Mouse (Mus musculus): ENCODE results near the gene Tmem132a.

The Tmem132a gene

DNA sequence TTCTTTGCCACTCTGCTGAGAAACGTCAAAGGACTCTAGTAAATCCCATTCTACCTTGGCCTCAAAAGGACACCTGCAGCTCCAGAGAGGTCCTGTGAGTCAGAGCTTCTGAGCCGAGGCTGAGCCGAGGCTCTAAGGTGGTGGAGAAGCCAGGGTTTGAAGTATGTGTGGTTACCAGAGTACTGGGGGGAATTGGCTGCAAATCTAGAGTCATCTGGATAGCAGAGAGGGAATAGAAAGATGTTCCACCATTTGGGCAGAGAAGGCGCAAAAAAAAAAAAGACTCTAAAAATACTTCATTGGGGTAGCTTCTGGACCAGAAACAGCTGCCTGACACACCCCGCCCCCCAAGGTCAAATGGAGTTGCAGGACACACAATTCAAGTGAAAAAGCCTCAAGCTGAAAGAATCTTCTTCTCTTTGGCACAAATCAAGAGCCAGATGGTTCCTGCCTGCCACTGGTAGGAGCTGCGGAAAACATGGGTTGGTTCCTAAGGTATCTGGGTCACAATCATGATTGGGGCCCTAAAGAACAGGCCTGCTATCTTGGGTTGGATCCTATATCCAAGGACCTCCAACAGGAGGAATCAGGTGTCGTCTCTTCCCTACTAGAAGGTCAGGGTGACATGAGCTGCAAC, 8.6 kb upstream of the Tmem132a start:
- peak; percentile 56 for DNase-seq (ENCODE audit: low read depth, low spot score)

GRCm38 (mm10) chr19:10871328-10871961, 1.7 kb upstream of the Tmem132a start:
- no peak for DNase-seq (ENCODE audit: low read depth, low spot score)

DNA sequence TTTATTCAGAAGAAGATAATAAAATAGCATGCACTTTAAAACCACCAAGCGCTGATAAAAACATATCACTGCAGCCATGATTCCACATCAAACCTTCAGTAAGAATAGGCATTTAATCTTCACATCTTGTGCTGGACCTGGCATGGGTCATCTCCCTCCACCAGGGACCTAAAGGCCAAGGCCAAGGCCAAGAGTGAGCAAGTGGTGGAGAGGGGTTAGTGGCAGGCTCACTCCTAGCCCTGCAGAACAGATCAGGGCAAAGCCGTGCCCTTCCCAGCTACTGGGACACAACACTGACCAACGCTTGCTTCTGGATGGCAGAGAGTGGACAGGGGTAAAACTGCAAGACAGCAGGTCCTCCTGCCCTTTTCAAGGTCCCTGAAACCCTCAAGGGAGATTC, 936 bp upstream of the Tmem132a start:
- no peak for DNase-seq (ENCODE audit: low read depth, low spot score)

GRCm38 (mm10) chr19:10869241-10869885, 377 bp downstream of the Tmem132a start:
- DNase-seq (ENCODE audit: low read depth, low spot score) = peak; percentile 38

- no peak for DNase-seq (ENCODE audit: low read depth, low spot score)
Observed at GRCm38 (mm10) chr19:10868623-10869141, 1.1 kb downstream of the Tmem132a start.

- DNase-seq (ENCODE audit: low read depth, low spot score) = no peak
Observed at GRCm38 (mm10) chr19:10867946-10868622, 1.7 kb downstream of the Tmem132a start.

DNA sequence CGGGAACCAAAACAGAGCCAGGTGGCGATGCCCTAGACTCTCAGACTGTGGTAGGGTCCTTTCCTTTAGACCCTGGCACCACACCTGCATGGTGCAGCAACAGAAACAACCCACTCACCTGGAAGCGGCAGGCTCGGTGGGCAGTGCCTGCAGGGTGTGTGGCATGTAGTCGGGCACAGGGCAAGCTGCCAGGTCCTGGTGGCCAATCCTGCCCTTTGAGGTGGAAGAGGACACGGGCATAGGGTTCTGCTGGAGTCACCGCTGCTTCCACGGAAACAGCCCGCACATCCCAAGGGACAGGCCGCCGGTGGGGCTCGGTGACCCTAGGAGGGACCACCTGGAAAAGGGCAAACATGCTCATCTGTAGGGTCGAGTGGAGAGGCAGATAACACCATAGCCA, 3.4 kb downstream of the Tmem132a start:
- no peak for DNase-seq (ENCODE audit: low read depth, low spot score)

DNA sequence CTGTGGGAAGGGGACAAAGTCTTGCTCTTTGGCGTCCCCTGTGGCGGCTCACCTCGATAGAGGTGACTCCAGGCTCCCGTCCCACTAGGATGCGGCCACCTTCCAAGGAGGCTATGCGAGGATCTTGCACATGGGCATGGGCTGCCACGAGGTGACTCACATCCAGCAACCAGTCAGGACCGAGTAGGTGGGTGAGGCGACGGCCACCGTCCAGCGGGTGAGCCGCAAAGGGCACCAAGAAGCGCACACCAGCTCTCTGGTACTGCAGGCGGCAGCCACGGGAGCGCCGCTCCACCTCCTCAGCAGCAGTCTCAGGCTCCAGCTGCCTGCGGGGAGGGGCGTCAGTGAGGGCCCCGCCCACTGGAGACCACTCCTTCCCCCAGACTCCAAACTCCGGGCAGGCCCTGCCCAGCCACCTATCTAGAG, 9.7 kb downstream of the Tmem132a start:
- DNase-seq (ENCODE audit: low read depth, low spot score) = no peak

- no peak for DNase-seq (ENCODE audit: low read depth, low spot score)
Observed at GRCm38 (mm10) chr19:10856520-10856919, 13.2 kb downstream of the Tmem132a start.

- no peak for DNase-seq (ENCODE audit: low read depth, low spot score)
Observed at GRCm38 (mm10) chr19:10855422-10855821, 14.3 kb downstream of the Tmem132a start.

- DNase-seq (ENCODE audit: low read depth, low spot score) = no peak
Observed at GRCm38 (mm10) chr19:10847311-10848087, 22.2 kb downstream of the Tmem132a start.

- no peak for DNase-seq (ENCODE audit: low read depth, low spot score)
Observed at GRCm38 (mm10) chr19:10846150-10846549, 23.6 kb downstream of the Tmem132a start.

DNA sequence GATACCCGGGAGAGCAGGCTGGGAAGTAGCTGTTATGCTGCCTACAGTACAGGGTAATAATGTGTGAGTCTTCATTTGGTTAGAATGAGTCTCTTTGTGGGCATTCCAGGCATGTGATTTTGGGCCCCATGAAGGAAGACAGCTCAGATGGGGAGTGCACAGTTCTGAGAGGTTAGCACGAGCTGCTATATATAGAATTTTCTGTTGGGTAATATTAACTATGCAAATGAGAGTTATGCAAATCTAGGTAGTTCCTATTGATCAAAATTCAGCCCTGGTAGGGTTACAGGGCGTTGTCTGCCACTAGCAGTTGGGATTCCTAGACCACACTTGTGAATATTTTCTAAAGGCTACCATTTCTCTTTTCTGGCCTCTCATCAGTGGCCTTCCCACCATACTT, 24.3 kb downstream of the Tmem132a start:
- DNase-seq (ENCODE audit: low read depth, low spot score) = no peak

- no peak for DNase-seq (ENCODE audit: low read depth, low spot score)
Observed at GRCm38 (mm10) chr19:10844206-10844605, 25.5 kb downstream of the Tmem132a start.

DNA sequence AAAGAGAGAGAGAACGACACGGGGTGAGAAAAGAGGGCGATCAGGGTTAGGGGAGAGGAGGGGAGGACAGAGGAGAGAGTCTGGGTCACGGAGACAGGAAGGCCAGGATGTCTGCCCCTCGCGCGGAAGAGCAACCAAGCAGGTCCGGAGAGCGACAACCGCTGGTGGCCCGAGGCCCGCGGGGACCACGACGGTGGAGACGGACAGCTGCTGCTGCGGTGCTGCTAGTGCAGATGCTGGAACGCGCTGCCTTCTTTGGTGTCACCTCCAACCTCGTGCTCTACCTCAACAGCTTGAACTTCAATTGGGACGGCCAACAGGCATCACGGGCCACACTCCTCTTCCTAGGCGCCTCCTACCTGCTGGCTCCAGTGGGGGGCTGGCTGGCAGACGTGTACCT, 26.8 kb downstream of the Tmem132a start:
- no peak for DNase-seq (ENCODE audit: low read depth, low spot score)

- DNase-seq (ENCODE audit: low read depth, low spot score) = peak; percentile 54
Observed at GRCm38 (mm10) chr19:10841721-10842626, 27.8 kb downstream of the Tmem132a start.

DNA sequence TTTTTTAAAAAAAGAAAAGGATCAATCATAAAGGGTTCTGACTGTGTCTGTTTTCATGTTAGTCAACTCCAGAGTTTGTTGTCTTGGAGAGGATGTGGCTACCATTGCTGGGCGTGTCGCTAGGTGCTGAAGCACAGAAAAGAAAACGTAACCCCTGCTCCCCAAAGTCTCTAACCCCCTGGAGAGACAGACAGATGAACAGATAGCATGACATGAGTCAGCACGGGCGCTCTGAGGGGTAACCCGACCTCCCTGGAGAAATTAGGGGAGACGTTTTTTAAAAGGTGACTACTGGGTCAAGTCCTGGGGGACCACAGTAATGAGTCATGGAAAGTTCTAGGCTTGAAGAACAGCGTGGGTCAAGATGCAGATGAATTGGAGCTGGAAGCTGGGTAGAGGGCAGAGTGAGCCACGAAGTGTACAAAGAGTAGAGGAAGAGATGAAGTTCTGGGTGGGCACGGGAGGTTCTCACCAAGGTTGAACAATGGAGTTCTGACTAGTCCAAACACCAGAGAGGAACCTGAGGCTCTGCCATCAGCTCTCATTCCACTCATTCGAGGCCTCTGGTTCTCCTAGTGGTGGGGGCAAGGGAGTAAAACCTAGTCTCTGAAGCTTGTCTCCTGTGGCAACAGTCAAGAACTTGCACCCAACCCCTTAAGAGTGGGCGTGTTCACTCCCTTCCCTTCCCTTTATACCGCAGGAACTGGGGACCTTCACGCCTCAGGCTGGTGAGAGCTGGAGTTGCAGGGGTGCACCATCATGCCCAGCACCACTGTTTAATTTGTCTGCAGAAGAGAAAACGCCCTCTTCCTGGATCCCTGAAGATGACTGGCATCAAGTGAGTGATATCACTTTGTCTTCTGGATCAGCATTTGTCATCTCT, 30.5 kb downstream of the Tmem132a start, which contains the start of gene Slc15a3:
Gene Slc15a3 (plus strand): TSS at position 718 of the 883 bp plus-strand sequence.
- no peak for DNase-seq (ENCODE audit: low read depth, low spot score)

DNA sequence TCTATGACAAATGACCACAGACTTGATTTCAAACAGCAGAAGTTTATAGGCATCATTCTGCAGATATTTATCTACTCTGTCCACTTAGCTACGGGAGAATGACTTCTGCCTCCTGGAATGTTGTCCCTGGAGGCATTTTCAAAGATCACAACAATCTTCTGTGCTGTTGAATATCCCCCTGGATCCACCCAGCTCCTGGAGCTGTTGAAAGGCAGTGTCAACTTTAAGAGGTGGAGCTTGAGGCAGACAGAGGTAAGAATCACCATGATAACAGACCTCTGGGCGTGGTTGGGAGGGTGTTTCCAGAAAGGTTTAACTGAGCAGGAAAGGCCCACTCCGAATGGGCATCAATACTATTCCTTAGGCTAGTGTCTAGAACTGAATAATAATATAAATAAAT, 34.1 kb downstream of the Tmem132a start:
- DNase-seq (ENCODE audit: low read depth, low spot score) = no peak

DNA sequence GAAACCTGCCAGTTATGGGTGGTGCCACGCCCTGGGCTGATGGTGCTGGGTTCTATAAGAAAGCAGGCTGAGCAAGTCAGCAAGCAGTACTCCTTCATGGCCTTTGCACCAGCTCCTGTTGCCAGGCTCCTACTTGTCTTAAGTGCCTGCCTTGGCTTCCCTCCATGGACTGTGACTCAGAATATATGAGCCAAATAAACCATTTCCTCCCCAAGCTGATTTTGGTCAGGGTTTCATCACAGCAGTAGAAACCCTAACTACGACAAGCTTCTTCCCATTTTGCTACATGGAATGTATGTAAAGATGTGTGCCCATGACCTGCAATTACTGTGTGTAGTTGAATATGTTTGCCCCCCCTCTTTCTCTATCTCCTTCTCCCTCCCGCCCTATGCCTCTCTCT, 36.1 kb downstream of the Tmem132a start:
- DNase-seq (ENCODE audit: low read depth, low spot score) = no peak

Measured in skeletal muscle tissue, adult 2 months (tissue).